ENCODE assay signal across 7 mouse cellular contexts in the genomic region with DNA sequence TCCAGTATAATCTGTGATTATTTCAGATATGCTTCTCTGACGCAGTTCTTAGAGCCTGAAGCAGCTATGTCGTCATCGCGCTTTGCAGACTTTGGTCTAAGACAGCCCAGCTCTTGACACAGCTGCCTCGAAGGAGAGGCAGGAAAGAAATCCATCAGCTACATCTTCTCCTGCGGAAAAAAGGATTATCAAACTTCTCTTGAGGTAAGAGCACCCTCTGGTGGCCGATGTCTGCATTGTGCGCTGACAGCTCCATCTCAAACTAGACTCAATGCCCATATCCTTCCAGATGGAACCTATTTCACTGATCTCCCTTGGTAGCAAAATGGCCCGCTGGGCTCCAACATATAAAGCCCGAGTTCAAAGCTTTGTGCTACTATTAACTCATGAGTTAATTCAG.
DNase-seq lines count a peak whose midpoint lies in the region; ATAC-seq lines count a peak whose summit lies in the region.

No protein-coding gene starts in this region.

- 17% methylated on average over 10 of the region's 10 CpGs for WGBS in hindbrain, embryonic 15.5 days

- no peaks in the 10 kb centered on the region for H3K9me3 ChIP-seq in hindbrain, embryonic 15.5 days

- no peaks in the 10 kb centered on the region for H3K36me3 ChIP-seq in hindbrain, embryonic 15.5 days

- no peaks in the 10 kb centered on the region for H3K4me1 ChIP-seq in hindbrain, embryonic 15.5 days (replicated peaks)

- no peaks in the 10 kb centered on the region for H3K27me3 ChIP-seq in hindbrain, embryonic 15.5 days

- peak; percentile 79 for ATAC-seq in hindbrain, embryonic 15.5 days (ENCODE audit: low FRiP score, low read depth)

- H3K4me3 ChIP-seq in hindbrain, embryonic 15.5 days = no peak overlapping the region

- H3K9ac ChIP-seq in hindbrain, embryonic 15.5 days = 0 out of 2 replicates have a peak overlapping the region, but pooled peaks have one; percentile 23

- DNase-seq in adipocyte (ENCODE audit: low spot score) = peak; percentile 85
- DNase-seq in cerebellum, postnatal 25 days = peak; percentile 78 to 85
- DNase-seq in gastrocnemius, adult 18-20 months (ENCODE audit: low spot score) = peak; percentile 74
- DNase-seq in left cerebral cortex, adult 18-20 months (ENCODE audit: low spot score in 2 of 2) = peak; percentile 85 to 86
- peak; percentile 80 for DNase-seq in mesoderm, embryonic 11.5 days (ENCODE audit: low read depth, low spot score)
- peak; percentile 92 for DNase-seq in right cerebral cortex, postnatal 4 days

- peak overlapping the region; percentile 41 for H3K4me2 ChIP-seq in hindbrain, embryonic 15.5 days

- no peak overlapping the region for H3K27ac ChIP-seq in hindbrain, embryonic 15.5 days (replicated peaks)
